Mouse (Mus musculus) inflammation-experienced regulatory T-cells (primary cell): ENCODE results near the gene Hs2st1. TPM values are rescaled to one million over a fixed set of nuclear protein-coding genes. Genes with fewer than 3 reads are reported as not detected.

Experiments
- polyA plus RNA-seq, 2 experiments: library from polyadenylated mRNA; unstranded; fragments of 100-300 nt; shearing (Covaris generic); gene quantifications; one replicate each; pipeline ENCODE4 v1.2.1; 2017

The Hs2st1 gene
- 10 to 100 TPM; 12.7 to 18.8 TPM for polyA plus RNA-seq

GRCm38 (mm10) chr3:144570047-144570815 lies at the start of gene Hs2st1, which contains the start of gene Selenof:
Gene Hs2st1 (minus strand): TSS chr3:144570181.
Gene Selenof (plus strand): TSS chr3:144570304.

Other genes starting within 250 kb of the Hs2st1 start
- gene Selenof, start 123 bp upstream of the Hs2st1 start, polyA plus RNA-seq: 100 to 1,000 TPM; 397 to 468 TPM
- 100 to 1,000 TPM; 166 to 180 TPM for gene Sh3glb1, start 150.2 kb upstream of the Hs2st1 start, polyA plus RNA-seq
- under 1 TPM in 1 of 2 experiments, not detected in 1; 0.83 TPM for gene Clca3a1, start 190.8 kb upstream of the Hs2st1 start, polyA plus RNA-seq
- gene Clca3a2, start 249.3 kb upstream of the Hs2st1 start, polyA plus RNA-seq: under 1 TPM in 1 of 2 experiments, not detected in 1; 0.27 TPM